Mouse (Mus musculus) cerebellum, adult 2 months (tissue): ENCODE data around the gene Aldh3a2. TPM values are rescaled to one million over a fixed set of nuclear protein-coding genes. Genes with fewer than 3 reads are reported as not detected.
"Not testable (repeated sequence)": the region's sequence is repeated elsewhere in the genome, so short reads cannot be mapped to it uniquely, and the experiment has no call there.

Experiments
- DNase-seq, 2 experiments: peaks; one replicate each; pipeline ENCODE4 v3.0.0; 2021
- H3K27ac ChIP-seq: fragments of 200-500 bp; 2 replicates; pipeline ENCODE4 v1.5.1; 2012; ENCODE audit warnings: low read length, control low read depth, inconsistent platforms; ENCODE audit not compliant: insufficient read depth
- H3K27me3 ChIP-seq: fragments of 200-500 bp; 2 replicates; pipeline ENCODE4 v1.6.1; 2012; ENCODE audit warnings: inconsistent platforms, mild to moderate bottlenecking, low read length, moderate library complexity; ENCODE audit not compliant: control insufficient read depth, insufficient read depth
- H3K4me1 ChIP-seq: fragments of 200-500 bp; 2 replicates; pipeline ENCODE4 v1.6.1; 2011; ENCODE audit warnings: low read length; ENCODE audit not compliant: control insufficient read depth, insufficient read depth
- H3K4me3 ChIP-seq: fragments of 200-500 bp; replicated peaks from 2 replicates; pipeline ENCODE3; 2011; ENCODE audit warnings: mild to moderate bottlenecking, low read depth, low read length, control low read depth; ENCODE audit not compliant: insufficient read depth
- CTCF ChIP-seq: fragments of 200-500 bp; IDR thresholded peaks from 2 replicates; pipeline ENCODE4 v1.5.1; 2011; ENCODE audit warnings: low read depth, mild to moderate bottlenecking, control low read depth, low read length, moderate library complexity, borderline replicate concordance; ENCODE audit not compliant: insufficient read depth
- POLR2A ChIP-seq: fragments of 200-500 bp; IDR thresholded peaks from 2 replicates; pipeline ENCODE4 v1.6.1; 2011; ENCODE audit warnings: low read length, control low read depth, borderline replicate concordance; ENCODE audit not compliant: insufficient read depth
- WGBS: fragments of 180-500 bp; shearing (Covaris S2); methylation state at CpG from one replicate; pipeline ENCODE4 v1.1.7; 2018; 5-methylcytosine and 5-hydroxymethylcytosine counted together
- polyA plus RNA-seq: library from polyadenylated mRNA; depleted of rRNA; stranded (reverse); fragments of >200 nt; gene quantifications from 2 replicates; pipeline ENCODE4 v1.2.3, GENCODE M21; 2012; rRNA removed

The Aldh3a2 gene
- polyA plus RNA-seq, 1 experiment, result 68.4 TPM

DNA sequence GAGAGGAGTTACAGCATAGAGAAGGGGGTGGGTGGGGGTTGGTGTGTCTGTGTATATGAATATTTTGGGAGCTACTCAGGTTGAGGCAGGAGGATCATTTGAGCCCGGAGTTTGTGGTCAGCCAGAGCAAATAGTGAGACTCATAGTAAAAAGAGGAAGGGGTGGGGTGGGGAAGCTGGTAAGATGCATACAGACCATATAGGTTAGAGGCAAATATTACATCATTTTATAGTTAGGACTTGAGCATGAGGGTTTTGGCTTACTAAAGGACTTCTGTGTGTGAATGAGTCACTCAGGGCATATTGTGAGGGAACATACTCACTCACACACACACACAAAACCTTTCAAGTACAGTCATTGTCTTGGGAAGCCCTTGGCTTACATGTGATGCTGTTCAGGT lies 90.9 kb downstream of the Aldh3a2 start:
- 100% methylated on average over 1 of the region's 1 CpGs for WGBS
- no peak for TF ChIP-seq POLR2A
- TF ChIP-seq CTCF, result no peak
- no peak overlapping the region for H3K27ac ChIP-seq
- no peaks in the 10 kb centered on the region for H3K27me3 ChIP-seq
- peaks cover 3% of the 10 kb centered on the region; the same call in 1 of the 2 replicates for H3K4me1 ChIP-seq
- H3K4me3 ChIP-seq, result no peak overlapping the region
- no peak for DNase-seq

DNA sequence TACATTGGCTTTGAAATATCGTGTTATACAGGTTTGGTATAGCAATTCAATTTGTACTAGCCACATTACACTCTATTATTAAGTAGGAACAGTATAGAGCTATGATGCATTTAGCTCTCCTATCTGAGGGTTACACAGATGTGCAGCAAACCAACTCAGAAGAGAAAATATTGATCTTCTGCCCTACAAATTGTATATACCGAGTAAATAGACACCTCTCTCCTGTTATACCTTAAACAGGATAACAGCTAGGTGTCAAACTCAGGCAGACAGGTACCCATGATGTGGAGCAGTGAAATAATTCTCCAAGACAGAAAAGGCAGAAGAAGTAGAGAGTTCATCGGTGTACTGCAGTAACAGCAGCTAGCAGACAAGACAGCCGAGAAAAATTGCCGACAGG lies 91.5 kb downstream of the Aldh3a2 start:
- Histone ChIP-seq H3K4me1 (peaks cover 3% of the 10 kb centered on the region; the same call in 1 of the 2 replicates), H3K27me3 (no peaks in the 10 kb centered on the region), H3K27ac (no peak overlapping the region), H3K4me3 (peak overlapping the region; percentile 60)
- no peak for TF ChIP-seq CTCF
- no peak for TF ChIP-seq POLR2A
- WGBS, result 75% methylated on average over 5 of the region's 5 CpGs
- DNase-seq, result no peak

DNA sequence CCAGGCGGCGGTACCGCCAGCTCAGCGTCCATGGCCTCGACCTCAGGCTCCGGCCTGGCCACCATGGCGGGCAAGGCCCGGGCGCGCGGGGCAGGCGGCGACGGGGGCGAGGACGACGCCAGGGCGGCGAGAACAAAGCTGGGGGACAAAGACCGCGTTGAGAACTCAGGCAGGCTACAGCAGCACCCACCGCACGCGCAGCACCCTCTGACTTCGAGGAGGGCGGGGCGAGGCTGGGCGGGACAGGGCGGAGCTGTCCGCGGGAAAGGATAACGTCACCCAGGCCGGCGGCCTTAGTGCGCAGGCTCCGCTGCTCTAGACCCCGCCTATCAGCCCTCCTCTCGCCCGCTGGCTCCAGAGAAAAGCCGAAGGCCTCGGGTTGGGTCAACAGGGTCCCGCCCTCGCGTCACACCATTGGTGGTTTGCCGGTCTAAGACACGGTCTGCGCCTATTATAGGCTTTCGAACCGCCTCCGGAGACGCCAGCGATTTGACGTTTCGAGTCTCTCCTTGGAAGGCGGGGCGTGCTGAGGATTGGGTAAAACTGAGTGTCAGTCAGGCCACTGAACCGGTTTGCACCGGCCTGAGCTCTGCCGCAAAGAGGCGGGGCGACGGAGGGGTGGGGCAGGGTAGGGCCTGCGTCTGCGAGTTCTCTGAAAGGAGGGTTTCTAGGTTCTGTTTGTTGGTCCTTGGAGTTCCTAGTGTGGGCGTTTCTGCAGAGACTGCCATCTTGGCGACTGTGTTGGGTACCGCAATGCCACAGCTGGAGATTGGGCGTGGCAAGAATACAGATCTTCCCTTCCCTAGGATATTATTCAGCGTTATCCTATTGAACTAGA lies 92.2 kb downstream of the Aldh3a2 start, which contains the start of gene Usp22:
Gene Usp22 (minus strand): TSS at position 235 of the 838 bp plus-strand sequence.
- no peaks in the 10 kb centered on the region for H3K27me3 ChIP-seq
- H3K27ac ChIP-seq, result peak within 1 kb of the TSS; percentile 88
- peaks cover 3% of the 10 kb centered on the region; the same call in 1 of the 2 replicates for H3K4me1 ChIP-seq
- H3K4me3 ChIP-seq, result peak within 1 kb of the TSS; percentile 86
- peak; percentile 99 to 100 for DNase-seq
- under 1% methylated on average over 69 of the region's 69 CpGs for WGBS
- TF ChIP-seq CTCF (no peak), POLR2A (peak; percentile 96)

DNA sequence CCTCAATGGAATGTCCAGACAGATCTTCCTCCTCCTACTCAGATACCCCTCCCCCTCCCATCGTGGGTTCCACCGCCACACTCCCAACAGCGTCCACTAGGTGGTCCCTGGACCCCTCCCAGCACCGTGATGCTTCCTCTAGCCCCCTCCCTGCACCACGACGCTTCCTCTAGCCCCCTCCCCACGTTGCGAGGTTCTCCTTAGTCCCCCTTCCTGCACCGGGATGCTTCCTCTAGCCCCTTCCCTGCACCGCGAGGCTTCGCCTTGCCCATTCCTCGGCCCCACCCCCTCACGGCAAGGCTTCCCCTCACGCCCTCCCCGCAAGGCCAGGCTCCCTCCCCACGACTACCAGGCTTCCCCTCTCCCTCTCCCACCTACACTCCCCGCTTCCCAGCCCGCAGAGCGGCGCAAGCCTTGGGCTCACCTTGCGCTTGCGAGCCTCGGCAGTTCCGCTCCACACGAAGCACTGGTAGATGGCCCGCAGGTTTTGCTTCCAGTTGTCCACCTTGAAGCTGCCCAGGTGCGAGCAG lies 92.9 kb downstream of the Aldh3a2 start:
- TF ChIP-seq POLR2A (no peak), CTCF (peak; percentile 55; the same call in 1 of the 2 replicates)
- peaks cover 3% of the 10 kb centered on the region; the same call in 1 of the 2 replicates for H3K4me1 ChIP-seq
- H3K27ac ChIP-seq, result peak overlapping the region; percentile 88
- WGBS, result under 1% methylated on average over 28 of the region's 28 CpGs
- H3K27me3 ChIP-seq, result no peaks in the 10 kb centered on the region
- H3K4me3 ChIP-seq, result peak overlapping the region; percentile 86
- DNase-seq, result no peak

DNA sequence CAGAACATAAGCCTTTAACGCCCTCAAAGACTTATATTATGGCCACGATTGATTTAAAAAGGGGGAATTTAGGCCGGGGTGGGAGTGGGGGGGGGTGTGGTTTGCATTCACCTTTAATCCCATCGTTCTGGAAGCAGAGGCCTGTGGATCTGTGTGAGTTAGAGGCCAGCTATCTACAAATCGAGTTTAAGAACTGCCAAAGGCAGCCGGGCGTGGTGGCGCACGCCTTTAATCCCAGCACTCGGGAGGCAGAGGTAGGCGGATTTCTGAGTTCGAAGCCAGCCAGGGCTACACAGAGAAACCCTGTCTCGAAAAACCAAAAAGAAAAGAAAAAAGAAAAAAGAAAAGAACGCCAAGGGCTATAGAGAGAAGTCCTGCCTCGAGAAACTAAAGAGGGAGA lies 93.8 kb downstream of the Aldh3a2 start:
- H3K4me1 ChIP-seq, H3K27me3 ChIP-seq, H3K27ac ChIP-seq: not testable (repeated sequence)
- DNase-seq, result peak in 1 of 2 experiments; percentile 27
- peak overlapping the region; percentile 86 for H3K4me3 ChIP-seq
- 8% methylated on average over 15 of the region's 15 CpGs for WGBS

Other genes starting within 250 kb of the Aldh3a2 start
- 80.1 and 87.2 TPM in 2 replicates for gene Kcnj12, start 244.9 kb downstream of the Aldh3a2 start, polyA plus RNA-seq
- 1.4 TPM in 2 replicates for gene Tnfrsf13b, start 140.7 kb downstream of the Aldh3a2 start, polyA plus RNA-seq
- 142 and 148 TPM in 2 replicates for gene Usp22, start 92.4 kb downstream of the Aldh3a2 start, polyA plus RNA-seq
- 1.2 and 2.1 TPM in 2 replicates for gene Aldh3a1, start 59.9 kb downstream of the Aldh3a2 start, polyA plus RNA-seq
- gene Slc47a2, start 75.4 kb upstream of the Aldh3a2 start, polyA plus RNA-seq, result 0.07 and 0.11 TPM in 2 replicates
- gene Slc47a1, start 110.9 kb upstream of the Aldh3a2 start, polyA plus RNA-seq, result 1.00 and 2.7 TPM in 2 replicates
- 538 and 626 TPM in 2 replicates for gene Rnf112, start 186.7 kb upstream of the Aldh3a2 start, polyA plus RNA-seq
- 1.9 and 3.5 TPM in 2 replicates for gene Mfap4, start 218.0 kb upstream of the Aldh3a2 start, polyA plus RNA-seq
- gene Mapk7, start 226.9 kb upstream of the Aldh3a2 start, polyA plus RNA-seq, result 47.8 and 55.8 TPM in 2 replicates
- 36.2 and 40.7 TPM in 2 replicates for gene B9d1, start 237.7 kb upstream of the Aldh3a2 start, polyA plus RNA-seq